Mouse (Mus musculus) olfactory bulb, adult 2 months (tissue): ENCODE results near the gene Tradd. TPM values are rescaled to one million over a fixed set of nuclear protein-coding genes. Genes with fewer than 3 reads are reported as not detected.

Experiments used
- H3K27ac ChIP-seq: fragments of 200-500 bp; 2 replicates; pipeline ENCODE4 v1.5.1; 2012; ENCODE audit warnings: low read depth, low read length; ENCODE audit not compliant: insufficient read depth
- H3K4me1 ChIP-seq: fragments of 200-500 bp; 2 replicates; pipeline ENCODE4 v1.6.1; 2012; ENCODE audit warnings: low read length; ENCODE audit not compliant: control insufficient read depth, insufficient read depth
- H3K4me3 ChIP-seq: fragments of 200-500 bp; 2 replicates; pipeline ENCODE4 v1.5.1; 2012; ENCODE audit warnings: mild to moderate bottlenecking, low read depth, low read length, moderate library complexity; ENCODE audit not compliant: insufficient read depth
- CTCF ChIP-seq: fragments of 200-500 bp; IDR thresholded peaks from 2 replicates; pipeline ENCODE4 v1.5.1; 2012; ENCODE audit warnings: low read depth, mild to moderate bottlenecking, low read length, moderate library complexity; ENCODE audit not compliant: insufficient read depth
- POLR2A ChIP-seq: fragments of 200-500 bp; IDR thresholded peaks from 2 replicates; pipeline ENCODE4 v1.6.1; 2012; ENCODE audit warnings: mild to moderate bottlenecking, low read depth, low read length, moderate library complexity; ENCODE audit not compliant: insufficient read depth
- WGBS: fragments of 180-500 bp; shearing (Covaris S2); methylation state at CpG from one replicate; pipeline ENCODE4 v1.1.7; 2018; 5-methylcytosine and 5-hydroxymethylcytosine counted together
- polyA plus RNA-seq: library from polyadenylated mRNA; stranded (reverse); fragments of >200 nt; gene quantifications from 2 replicates; pipeline ENCODE4 v1.2.4, GENCODE M21; 2012; ENCODE audit warnings: low replicate concordance; ENCODE audit not compliant: missing spikeins, insufficient read depth, insufficient read length

Tradd gene
- polyA plus RNA-seq, 1 experiment, result not detected

- H3K4me3 ChIP-seq, result no peak overlapping the region
- 21% methylated on average over 10 of the region's 10 CpGs for WGBS
- H3K4me1 ChIP-seq, result peaks cover 29% of the 10 kb centered on the region
- TF ChIP-seq POLR2A (no peak), CTCF (no peak)
- no peak overlapping the region for H3K27ac ChIP-seq
Observed at GRCm38 (mm10) chr8:105265128-105265527, 719 bp upstream of the Tradd start.

- H3K27ac ChIP-seq, result no peak overlapping the region
- WGBS, result 41% methylated on average over 16 of the region's 16 CpGs
- TF ChIP-seq CTCF, result no peak
- TF ChIP-seq POLR2A, result no peak
- H3K4me1 ChIP-seq, result peaks cover 30% of the 10 kb centered on the region
- H3K4me3 ChIP-seq, result no peak overlapping the region
Observed at GRCm38 (mm10) chr8:105263244-105263912, 1.0 kb downstream of the Tradd start.

GRCm38 (mm10) chr8:105261326-105261980 lies 3.0 kb downstream of the Tradd start:
- TF ChIP-seq CTCF, result no peak
- WGBS, result 92% methylated on average over 12 of the region's 12 CpGs

GRCm38 (mm10) chr8:105260371-105261099 lies 3.9 kb downstream of the Tradd start:
- 81% methylated on average over 7 of the region's 7 CpGs for WGBS
- Histone ChIP-seq H3K27ac (no peak overlapping the region), H3K4me3 (no peak overlapping the region), H3K4me1 (peaks cover 24% of the 10 kb centered on the region)
- TF ChIP-seq CTCF, result no peak
- TF ChIP-seq POLR2A, result no peak

More at GRCm38 (mm10) chr8:105261326-105261980, 3.0 kb downstream of the Tradd start:
- Histone ChIP-seq H3K4me1 (peaks cover 24% of the 10 kb centered on the region), H3K27ac (no peak overlapping the region), H3K4me3 (no peak overlapping the region)

GRCm38 (mm10) chr8:105259721-105260320 lies 4.6 kb downstream of the Tradd start:
- WGBS, result 5% methylated on average over 30 of the region's 30 CpGs
- no peak for TF ChIP-seq POLR2A
- TF ChIP-seq CTCF, result peak; percentile 97
- peak overlapping the region; percentile 51 for H3K4me3 ChIP-seq
- H3K4me1 ChIP-seq, result peaks cover 28% of the 10 kb centered on the region
- H3K27ac ChIP-seq, result no peak overlapping the region

- peaks cover 27% of the 10 kb centered on the region for H3K4me1 ChIP-seq
- TF ChIP-seq POLR2A, result no peak
- TF ChIP-seq CTCF, result no peak
- H3K27ac ChIP-seq, result no peak overlapping the region
- WGBS, result 10% methylated on average over 55 of the region's 55 CpGs
- H3K4me3 ChIP-seq, result peak overlapping the region; percentile 51
Observed at GRCm38 (mm10) chr8:105258911-105259720, 5.3 kb downstream of the Tradd start.

- Histone ChIP-seq H3K27ac (no peak overlapping the region), H3K4me3 (no peak overlapping the region), H3K4me1 (peaks cover 31% of the 10 kb centered on the region)
- 81% methylated on average over 7 of the region's 7 CpGs for WGBS
- TF ChIP-seq CTCF, result no peak
Observed at GRCm38 (mm10) chr8:105257318-105258114, 6.9 kb downstream of the Tradd start.

GRCm38 (mm10) chr8:105254966-105255350 lies 9.5 kb downstream of the Tradd start, which contains the start of gene B3gnt9:
TSS of gene B3gnt9 (minus strand) at chr8:105255153.
- Histone ChIP-seq H3K27ac (no peak within 1 kb of the TSS), H3K4me3 (peak within 1 kb of the TSS; percentile 59), H3K4me1 (peaks cover 30% of the 10 kb centered on the region)
- TF ChIP-seq CTCF, result no peak
- no peak for TF ChIP-seq POLR2A
- 2% methylated on average over 14 of the region's 14 CpGs for WGBS
